Mouse (Mus musculus): ENCODE results near the gene Tmem88b. TPM values are rescaled to one million over a fixed set of nuclear protein-coding genes. Genes with fewer than 3 reads are reported as not detected.
"Not testable (repeated sequence)": the region's sequence is repeated elsewhere in the genome, so short reads cannot be mapped to it uniquely, and the experiment has no call there.

The Tmem88b gene
- total RNA-seq, 2 experiments from 2014 or later: 2.4 to 4.0 TPM

DNA sequence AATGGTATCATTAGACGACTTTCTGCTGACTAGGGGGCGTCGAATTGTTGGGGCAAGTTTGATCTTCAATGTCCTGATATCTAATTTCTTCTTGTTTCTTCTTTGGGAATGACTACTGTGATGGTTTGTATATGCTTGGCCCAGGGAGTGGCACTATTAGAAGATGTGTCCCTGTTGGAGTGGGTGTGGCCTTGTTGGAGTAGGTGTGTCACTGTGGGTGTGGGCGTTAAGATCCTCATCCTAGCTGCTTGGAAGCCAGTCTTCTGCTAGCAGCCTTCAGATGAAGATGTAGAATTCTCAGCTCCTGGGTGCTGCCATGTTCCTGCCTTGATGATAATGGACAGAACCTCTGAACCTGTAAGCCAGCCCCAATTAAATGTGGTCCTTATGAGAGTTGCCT is 3.2 kb upstream of the Tmem88b start:
- not testable (repeated sequence) for DNase-seq

DNA sequence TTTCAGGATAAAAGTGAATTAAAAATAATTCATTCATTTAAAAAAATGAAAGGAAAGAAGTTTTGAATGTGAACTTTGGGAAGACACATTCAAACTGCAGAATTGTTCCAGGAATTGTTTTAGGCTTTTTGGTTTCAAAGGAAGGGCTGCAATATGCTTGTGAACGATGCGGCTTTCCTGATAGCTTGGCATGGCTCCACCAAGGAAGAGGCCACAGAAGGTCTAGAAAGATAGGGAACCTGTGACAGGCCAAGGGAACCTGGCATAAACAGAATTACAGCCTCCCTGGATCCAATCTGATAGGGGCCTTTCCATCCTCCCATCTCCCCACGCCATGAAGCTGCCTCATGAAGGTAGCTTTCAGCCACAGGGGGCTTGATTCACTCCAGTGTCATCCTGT is 2.6 kb upstream of the Tmem88b start:
- no peak for DNase-seq

DNA sequence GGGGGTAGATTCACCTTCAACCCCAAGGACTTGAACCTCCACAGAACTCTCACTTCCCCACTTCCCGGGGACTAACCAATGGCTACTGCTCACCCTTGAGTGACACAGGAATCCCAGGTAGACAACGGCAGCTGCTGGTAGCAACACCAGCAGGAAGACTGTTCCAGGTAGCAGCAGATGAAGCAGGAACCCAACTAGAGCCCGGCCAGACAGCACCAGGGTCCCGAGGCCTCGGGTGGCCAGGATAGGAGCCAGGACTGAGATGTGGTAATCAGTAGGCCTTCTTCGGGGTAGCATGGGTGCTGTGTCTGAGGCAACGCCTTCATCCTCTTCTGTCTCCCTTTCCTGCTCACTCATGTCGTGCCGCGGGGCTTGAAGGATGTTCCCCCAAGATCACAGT is 428 bp downstream of the Tmem88b start:
- no peak for DNase-seq

DNA sequence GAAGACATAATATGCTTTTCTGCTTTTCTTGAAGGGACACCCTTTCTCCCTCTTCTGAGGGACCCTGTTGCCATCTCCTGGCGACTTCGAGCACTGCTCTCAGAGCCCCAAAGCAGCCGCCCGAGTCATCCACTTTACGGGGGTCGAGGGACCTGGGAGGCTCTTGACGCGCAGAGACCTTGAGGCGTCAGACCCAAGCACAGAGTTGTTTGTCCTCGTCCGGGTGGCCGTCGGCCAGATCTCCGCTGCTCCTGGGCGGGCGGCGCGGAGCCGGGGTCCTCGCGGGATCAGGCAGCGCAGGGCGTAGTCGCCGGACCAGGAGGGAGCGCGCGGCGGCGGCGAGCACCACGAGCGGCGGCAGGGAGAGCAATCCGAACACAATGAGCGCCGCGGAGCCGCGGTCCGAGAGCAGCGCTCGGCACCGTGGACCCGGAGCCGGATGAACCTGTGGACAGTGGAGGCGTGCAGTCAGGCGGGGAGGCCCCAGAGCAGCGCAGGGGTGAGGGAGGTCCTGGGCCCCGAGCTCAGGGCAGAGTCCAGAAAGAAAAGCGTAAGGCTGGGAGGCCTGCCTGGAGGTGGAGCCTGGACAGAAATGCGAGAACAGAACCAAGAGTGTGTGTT is 1.5 kb downstream of the Tmem88b start:
- peak; percentile 83 for DNase-seq

DNA sequence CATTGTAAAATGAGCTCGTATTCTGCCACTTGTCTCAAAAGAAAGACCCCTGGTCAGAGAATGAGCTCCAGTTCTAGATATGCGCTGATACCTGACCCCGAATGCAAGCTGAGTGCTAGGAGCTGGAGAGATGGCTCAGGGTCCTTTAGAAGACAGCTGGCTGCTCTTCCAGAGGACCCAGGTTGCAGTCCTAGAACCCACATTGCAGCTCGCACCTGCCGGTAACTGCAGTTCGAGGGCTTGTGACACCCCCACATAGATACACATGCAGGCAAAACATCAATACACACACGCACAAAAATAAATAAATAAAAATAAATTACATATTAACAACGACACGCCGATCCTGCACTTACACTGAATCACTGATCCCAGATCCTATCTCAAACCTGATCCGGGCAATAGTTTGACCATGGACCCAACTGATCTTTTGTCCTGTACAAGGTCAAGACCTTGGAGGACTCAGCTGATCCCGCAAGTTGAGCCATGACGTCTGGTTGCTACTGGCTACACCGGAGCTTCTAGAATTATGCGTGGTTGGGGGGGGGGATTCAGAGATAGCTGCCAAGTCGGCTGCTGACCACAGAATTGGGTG is 2.1 kb downstream of the Tmem88b start:
- DNase-seq: no peak

DNA sequence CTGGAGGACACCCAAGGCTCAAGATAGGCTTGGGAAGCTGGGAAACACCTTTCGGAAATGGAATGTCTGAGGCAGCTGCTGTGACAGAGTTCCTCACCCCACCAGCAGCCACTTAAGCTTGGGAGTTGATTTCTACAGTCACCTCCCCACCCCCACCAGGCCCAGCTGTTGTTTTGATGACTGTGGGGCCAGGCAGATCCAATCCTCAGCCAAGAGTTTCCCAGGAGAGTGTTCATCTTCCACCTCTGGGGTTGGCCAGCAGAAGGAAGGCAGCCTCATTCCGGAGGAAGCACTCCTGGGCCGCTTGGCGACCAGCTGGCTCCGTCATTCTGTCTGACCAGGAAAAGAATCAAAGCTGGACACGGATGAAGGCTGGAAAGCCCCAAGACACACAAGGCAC is 4.8 kb downstream of the Tmem88b start:
- DNase-seq: peak; percentile 78

DNA sequence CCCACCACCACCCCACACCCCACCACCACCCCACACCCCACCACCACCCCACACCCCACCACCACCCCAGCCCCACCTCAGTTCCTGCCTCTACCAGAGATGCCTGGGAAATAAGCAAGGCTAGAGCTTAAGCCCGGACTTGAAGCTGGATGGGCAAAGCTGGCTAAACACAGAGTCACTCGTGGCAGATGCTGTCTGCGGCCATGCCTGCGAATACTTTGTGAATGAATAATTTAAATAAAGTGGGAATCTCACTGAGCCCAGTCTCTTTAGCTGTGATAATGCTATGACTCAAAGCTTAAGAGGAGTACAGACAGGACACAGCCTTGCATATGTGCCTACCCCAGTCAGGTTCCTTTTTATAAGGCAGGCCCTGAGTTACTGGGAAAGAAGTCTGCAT is 6.2 kb downstream of the Tmem88b start:
- DNase-seq: no peak

DNA sequence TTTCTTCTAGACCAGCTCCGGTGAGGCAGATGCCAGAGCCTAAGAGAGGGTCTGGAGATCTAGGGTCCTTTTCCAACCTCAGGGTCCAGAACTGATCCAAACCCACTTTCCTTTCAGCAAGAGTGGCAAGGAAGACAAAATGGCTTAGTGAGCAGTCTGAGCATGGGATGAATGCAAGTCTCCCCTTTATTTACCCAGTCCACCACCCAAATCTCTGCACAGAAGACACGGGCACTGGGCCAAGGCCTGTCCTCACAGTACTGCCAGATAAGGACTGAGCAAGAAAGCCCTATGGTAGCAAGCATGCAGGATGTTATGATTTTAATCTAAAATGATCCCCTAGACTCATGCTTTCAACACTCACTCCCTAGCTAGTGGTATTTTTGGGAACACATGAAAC is 7.9 kb downstream of the Tmem88b start:
- DNase-seq: no peak

DNA sequence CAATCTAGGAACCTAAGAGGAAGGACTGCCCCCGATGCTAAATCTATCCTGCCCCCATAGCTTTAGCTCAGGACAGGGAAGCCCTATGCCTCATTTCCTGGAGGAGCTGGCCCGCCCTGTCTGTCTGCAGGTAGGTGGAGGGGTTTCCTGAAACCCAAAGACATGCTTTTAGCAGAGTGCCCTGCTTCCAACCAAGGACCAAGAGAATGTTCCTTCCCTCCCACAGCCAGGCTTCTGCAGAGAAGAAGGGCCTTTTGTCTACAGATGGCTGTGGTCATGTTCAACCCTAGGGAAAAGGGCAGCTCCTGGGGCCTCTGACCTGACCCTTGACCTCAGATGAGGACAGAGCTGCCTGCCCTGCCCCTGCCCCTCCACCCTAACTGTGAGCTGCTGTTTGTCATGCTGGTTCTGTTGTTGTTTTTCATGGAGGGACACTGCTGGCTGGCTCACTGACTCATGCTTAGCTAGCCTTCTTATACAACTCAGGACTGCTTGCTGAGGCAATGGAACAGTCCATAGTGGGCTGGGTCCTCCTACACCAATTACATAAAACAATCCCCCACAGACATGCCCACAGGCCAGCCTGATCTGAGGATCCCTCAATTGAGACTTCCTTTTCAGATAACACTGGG is 8.9 kb downstream of the Tmem88b start:
- no peak for DNase-seq

DNA sequence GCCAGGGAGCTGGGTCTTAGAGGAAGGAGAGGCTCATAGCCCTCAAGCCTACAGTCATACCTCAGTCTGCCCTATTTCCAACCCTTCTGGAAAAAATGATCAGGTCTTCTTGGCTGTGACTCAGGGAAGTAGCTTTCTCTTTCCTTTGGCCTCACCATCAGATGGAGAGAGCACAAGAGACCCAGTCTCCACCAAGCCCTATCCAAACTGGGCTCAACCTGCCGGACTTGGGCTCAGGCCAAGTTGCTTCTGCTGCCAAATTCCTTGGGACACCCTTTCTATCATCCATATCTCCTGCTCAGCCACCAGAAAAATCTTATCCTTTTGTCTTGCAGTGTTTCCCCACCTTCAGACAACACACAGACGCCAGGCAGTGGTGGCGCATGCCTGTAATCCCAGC is 9.8 kb downstream of the Tmem88b start:
- DNase-seq: peak; percentile 57

DNA sequence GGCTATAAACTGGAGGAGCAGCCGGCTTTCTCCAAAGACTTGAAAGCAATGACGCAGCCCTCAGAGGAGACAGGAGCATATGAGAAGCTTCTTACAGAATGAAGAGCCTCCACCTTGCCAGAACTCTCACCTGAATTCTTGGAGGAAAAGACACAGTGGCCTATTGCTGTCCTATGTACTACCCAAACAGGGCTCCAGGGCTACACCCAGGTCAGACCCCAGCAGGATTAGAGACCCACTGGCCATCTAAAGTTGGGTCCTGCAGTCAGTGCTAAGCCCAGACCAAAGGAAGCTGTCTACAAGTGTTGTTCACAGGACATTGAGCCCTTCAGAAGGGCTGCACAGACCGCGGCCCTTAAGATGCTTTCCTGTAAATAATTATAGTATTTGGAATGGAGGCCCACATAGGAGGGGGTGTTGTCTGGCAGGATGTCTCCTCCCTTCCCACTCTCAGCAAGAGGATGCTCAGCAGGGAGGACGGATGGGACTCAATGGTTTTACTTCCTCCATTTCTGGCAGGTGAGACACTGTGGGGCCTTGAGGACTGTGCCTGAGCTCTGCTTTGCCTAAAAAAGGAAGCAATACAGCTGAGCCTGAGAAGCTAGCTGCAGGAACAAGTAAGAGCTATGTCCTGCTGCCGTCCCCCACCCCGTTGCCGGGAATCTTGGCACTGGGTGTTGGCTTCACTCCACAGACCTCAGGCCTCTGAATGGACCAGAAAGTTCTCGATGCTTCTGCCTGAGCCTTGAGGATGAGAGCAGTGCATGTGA is 10.5 kb downstream of the Tmem88b start:
- peak; percentile 69 for DNase-seq

DNA sequence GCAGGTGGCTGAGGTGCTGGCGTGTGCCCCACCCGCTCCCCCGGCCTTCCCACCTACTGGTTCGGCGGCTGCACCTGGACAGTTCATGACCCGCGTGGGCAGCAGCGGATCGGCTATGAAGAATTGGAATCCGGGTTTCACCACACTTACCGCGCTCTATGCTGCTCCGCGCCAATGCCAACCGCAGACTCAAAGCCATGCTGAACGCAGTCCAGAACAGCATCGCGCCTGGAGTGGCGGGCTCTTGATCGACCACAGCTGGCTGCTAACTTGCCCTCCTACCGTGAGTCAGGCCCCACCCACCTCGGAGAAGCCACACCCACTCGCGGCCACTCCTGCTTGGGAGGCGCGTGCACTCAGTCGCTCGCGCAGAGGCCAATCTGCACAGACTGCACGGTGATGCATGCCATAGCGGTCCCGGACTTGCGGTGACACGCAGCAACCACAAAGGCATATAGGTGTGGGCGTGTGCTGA is 11.4 kb downstream of the Tmem88b start, which contains the start of gene Vwa1:
TSS of gene Vwa1 (minus strand) at position 419 of the 475 bp plus-strand sequence.
- peak; percentile 90 for DNase-seq

DNA sequence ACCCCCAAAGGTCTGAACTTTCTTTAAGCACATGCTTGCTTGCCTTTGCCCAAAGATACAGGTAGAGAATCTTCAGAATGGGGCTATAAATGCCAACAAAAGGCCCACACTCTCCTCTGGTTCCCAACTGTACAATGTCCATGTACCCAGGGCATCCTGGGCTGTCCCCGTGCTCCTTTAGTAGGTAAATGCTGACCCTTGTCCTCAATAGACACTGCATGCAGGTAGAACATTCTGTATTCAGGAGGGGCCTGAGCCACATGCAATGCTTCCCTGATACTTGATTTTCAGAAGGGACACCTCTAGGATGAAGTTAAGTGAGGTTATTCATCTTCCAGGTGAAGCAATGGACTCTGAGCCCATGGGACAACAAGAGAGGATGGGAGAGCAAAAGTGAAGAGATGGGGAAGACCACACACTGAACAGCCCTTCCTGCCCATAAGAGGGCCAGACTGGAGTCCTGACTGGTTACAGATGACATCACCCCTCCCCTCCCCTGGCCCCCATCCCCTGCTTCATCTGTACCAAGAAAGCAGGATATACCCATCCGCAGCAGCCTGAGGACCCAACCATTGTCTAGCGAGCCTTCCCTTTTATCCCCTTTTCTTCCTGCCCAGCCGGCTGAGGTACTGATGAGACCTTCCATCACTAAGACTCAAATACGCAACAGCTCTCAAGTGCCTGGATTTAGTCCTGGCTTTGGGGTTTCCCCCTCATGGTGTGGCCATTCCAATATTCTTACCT is 12.2 kb downstream of the Tmem88b start:
- no peak for DNase-seq

DNA sequence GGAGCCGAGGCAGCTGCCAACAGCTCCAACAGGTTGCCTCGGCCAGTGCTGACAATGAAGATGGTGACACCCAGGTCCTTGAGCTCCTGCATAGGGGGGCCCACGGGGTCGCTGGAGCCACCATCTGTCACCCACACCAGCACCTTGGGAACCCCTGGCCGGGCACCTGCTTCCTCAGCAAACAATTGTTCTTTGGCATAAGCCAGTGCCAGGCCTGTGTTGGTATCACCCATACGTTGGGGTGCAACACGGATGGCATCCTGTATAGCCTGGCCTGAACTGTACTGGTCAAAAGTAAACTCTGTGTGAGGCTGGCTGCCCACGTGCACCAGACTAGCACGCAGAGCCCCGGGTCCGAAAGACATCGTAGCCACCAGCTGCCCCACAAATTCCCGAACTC is 12.9 kb downstream of the Tmem88b start:
- DNase-seq: no peak

DNA sequence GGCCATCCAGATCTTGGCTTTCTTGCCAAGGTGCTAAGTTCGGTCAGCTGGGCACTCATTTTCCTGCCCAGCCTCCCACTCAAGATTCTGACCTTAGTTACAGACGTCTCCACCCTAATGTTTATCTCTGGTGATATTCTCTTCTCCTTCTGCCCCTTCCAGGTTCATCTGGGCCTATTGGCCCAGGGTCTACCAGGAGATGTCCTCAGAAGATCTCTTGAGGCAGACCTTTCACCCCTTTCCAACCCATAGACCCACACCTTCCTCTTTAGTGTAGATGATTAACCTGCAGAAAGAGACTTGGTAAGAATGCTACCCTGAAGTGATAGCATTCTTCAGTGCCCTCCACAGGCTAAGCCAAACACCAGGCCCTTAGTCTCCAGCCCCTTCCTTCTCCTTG is 14.0 kb downstream of the Tmem88b start:
- no peak for DNase-seq

DNA sequence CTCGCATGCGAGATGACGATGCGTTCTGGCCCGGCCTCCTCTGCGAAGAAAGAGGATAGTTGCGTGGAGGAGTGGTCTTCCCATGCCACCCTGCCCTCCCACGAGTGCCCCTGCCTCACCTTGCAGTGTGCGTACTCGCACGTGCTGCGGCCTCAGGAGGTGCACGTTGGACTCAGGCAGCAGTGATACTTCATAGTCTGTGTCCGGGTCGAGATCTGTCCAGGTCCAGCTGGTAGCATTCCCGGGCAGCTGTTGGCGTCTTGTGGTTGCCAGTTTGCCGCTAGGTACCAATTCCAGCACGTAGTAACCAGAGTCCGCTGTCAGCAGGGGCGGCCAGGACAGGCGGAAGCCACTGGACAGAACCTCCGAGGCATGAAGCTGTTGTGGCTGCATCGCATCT is 15.0 kb downstream of the Tmem88b start:
- DNase-seq: peak; percentile 74

DNA sequence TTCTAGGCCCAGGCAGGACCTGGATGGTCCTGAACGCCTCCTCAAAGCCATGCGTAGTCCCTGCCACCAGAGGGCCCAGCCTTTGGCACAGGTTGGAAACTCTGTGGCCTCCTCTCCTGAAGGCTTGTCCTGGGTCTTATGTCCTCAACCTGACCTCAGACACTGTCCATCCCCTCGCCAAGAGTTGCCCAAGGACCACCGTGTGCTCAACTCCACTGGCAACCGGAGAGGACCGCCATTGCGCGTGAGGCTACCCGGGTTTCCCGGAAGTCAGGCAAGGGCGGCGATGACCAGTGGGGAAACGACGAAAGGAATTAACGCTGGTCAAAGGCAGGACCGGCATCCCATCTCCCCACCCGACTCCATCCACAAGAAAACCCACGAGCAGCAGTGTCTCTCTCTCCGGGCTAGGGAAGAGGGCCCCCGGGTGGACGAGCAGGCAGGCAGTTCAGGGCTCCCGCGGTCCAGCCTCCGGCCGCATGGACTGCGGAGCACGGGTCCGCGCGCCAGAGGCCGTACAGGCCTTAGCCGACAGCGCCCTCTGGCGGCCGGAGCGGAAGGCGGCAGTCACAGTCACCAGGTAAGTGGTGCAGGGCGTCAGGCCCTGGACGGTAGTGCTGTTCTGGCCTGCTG is 15.7 kb downstream of the Tmem88b start:
- peak; percentile 94 for DNase-seq

DNA sequence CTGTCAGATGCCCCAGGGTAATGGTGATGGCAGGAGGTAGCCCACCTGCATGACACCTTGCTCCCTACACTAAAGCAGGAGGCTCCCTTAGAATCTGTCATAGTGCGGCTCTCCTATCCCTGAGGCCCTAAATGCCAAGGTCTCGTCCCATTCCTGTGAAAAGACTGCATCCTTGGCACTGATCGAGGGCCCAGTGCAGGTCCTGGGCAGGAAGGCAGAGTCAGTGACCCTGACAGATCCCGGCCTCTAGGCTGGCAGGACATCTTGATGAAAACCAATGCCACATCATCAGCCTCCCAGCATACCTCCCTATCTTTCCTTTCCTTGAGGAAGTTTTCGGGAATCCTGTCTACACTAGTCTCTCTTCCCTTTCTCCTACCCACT is 16.2 kb downstream of the Tmem88b start:
- DNase-seq: no peak

DNA sequence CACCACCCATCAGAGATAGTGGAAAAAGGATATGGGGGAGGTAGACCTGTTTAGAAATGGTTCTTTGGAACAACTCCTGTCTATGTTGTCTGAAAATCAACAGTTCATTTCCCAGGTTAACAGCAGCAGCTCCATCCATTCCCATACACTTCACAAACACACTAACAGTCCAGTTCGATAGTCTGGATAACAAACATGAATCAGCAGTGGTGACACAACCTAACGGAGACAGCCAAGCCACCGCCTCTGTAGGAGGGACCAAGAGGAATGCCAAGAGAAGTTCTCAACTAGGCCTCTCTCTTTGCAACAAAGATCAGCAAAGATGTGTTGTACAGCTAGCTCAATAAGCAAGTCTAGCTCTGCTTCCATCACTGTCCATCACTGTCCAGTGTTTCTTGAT is 23.3 kb downstream of the Tmem88b start:
- no peak for DNase-seq

DNA sequence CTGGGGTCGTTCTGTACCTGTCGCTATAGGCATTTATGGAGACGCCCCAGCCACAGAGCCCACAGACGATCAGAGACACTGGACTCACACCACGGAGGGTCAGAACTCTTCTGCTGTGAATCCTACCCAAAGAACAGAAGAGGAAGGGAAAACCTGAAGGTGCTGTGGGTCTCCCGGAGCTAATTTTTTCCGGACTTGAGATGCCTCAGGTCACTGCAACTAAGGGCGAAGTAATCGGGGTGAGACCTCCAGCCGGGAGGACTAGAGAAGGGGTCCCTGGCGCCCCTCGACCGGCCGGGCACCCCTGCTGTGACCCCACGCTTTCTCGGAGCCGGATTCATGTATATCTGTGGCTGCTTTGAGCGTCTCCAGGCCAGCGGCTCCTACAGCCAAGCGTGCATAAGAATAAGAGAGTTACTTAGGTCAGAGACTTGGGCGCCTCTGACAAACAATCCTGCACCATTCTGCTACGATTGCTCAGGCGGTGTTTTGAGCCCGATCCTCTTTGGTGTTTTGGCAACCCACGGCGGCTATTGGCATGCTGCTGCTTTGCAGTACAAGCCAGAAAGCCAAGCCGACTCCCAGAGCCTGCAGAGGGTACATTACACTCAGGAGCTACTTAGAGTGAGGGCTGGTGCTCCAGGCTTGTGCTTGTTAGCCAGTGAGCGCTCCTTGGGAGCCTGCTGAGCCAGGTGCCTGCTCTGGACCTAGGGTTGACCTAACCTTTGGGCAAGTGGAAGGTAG is 24.1 kb downstream of the Tmem88b start:
- DNase-seq: no peak

Measured in gastrocnemius, postnatal 10 days (tissue).